Mouse (Mus musculus): ENCODE results near the gene Vmn1r237.

The Vmn1r237 gene

DNA sequence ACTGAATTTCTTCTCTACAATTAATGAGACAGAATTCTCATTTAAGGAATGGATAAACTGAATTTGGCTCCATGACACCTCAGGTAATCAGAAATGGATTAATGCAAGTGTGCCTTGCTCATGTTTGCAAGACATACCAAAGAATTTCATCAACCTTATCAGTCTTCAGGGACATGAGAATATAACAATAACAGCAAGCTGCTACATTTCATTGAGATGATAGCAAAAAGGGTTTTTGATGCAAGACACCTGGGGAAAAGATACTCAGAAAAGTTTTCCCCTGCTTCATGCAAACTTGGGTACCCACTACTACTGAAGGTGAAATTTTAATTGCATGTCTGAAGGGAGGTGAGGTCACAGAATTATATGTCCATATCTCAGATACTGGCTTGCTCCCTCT is at the start of gene Vmn1r237:
Gene Vmn1r237 (plus strand): TSS at position 301 of the 400 bp plus-strand sequence.
- no peak for DNase-seq

DNA sequence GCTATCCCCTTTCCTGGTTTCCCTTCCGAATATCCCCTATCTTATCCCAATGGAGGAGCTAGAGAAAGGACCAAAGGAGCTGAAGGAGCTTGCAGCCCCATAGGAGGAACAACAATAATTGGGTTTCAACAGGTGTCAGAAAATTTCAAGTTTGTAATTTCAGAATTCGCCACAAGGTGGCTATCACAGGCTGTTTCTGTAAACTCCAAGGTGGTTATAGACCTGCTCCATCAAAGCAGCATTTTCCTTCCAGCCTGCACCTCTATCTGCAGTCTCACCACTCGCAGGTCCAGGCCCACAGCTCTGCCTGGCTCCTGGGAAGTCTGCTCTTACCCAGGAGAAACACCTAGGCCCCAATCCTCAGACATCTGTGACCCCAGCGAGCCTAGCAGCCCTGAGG is 39.6 kb upstream of the Vmn1r237 start:
- peak; percentile 81 for DNase-seq

DNA sequence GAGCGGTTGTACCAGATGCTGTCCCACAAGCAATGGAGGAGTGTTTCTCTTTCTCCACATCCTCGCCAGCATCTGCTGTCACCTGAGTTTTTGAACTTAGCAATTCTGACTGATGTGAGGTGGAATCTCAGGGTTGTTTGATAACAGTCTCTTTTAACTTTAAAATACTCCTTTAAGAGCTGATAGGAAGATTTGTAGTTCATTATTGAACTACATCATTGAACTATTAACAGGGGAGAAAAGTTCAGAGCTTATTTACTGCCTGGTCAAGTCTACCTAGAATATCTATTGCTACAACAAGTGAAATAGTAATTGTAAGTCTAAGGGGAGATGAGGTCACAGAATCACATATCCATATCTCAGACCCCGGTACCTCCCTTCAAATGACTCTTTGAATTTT is 29.0 kb upstream of the Vmn1r237 start, which contains the start of gene Vmn1r236:
Gene Vmn1r236 (plus strand): TSS at position 301 of the 400 bp plus-strand sequence.
- no peak for DNase-seq

DNA sequence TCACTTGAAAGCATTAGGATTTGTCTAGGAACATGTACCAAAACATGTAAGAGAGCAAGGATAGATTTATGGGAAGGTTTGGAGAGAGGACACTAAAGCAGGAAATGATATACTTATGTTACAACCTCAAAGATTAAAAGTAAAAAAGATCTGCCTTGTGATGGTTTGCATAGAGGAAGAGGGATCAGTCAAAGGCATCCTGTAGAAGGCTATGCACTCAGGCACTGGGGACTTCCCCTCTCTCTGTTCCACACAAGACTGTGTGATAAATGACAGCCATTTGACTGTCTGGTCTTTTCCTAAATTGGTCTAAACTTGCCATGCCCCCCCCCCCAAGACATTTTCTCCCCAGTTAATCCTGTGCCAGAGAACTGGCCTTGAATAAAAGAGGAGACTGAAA is 27.3 kb upstream of the Vmn1r237 start:
- DNase-seq: no peak

DNA sequence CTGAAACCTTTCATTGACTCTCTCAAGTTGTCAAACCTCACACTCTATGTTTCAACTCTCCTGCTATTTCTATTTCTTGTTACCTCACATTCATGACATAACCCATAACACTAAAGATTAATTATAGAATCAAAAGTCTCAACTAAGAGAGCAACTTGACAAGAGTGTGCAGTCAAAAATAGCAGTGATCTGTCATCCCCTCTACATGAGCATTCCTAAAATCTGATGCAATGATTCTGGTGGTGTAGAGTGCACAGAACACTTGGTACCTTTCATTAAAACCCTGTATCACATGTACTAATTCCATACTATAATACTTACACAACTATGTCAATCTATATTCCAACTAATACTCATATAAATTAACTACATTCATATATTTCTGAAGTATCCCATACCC is 22.0 kb upstream of the Vmn1r237 start:
- DNase-seq: no peak
